In the genomic region with DNA sequence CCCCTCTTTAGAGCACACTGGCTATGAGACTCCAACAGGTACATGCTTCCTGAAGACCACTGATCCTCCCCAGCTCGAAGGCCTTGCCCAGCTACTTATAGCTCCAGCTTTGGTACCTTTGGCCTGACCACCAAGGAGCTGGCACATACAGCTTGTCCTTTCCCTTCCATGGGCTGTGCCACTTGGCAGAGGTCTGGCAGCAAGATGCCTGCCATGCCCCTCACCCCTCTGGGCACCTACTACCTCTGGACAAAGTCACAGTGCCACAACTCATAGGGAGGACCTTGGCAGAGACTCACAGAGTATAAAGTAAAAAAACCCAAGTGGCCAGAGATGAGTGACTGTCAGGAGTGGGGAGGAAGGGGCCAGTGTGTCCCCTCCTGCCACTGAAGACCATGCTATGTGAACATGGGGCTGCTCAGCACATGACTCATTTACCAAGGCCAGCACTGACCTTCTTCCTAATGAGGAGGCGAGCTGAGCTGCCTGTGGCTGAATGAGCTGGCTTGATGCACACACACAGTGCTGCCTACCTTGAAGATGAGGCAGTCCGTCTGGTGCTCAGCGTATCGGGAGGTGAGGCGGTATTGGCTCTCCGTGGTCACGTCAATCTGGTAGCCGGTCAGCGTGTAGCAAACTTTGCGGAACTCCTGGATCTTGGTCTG, we compare ENCODE assay signal across 21 mouse cellular contexts.
DNase-seq lines count a peak whose midpoint lies in the region; ATAC-seq and TF ChIP-seq lines count a peak whose summit lies in the region.
"Had no signal": no experiment of that assay in that cellular context is flagged by ENCODE, and none has a peak within 500 bp of the region (broad histone marks: within the 10 kb centered on the region; RNA-seq: fewer than 3 reads in every experiment).

No protein-coding gene starts in this region.

- WGBS in midbrain, embryonic 11.5 days, result 95% methylated on average over 11 of the region's 11 CpGs
- WGBS in midbrain, embryonic 16.5 days, result 96% methylated on average over 11 of the region's 11 CpGs

- no peak overlapping the region for H3K9ac ChIP-seq in midbrain, embryonic 11.5 days (ENCODE audit: low read length)
- H3K9ac ChIP-seq in midbrain, embryonic 16.5 days (ENCODE audit: low read depth, low read length), result no peak overlapping the region
- H3K9ac ChIP-seq: hindbrain, embryonic 14.5 days; intestine, embryonic 15.5 days had no signal

- DNase-seq in gastrocnemius, adult 2 months, result peak; percentile 38
- DNase-seq in gastrocnemius, postnatal 10 days, result no peak
- DNase-seq in midbrain, embryonic 11.5 days (ENCODE audit: low spot score, missing footprints), result peak; percentile 47
- peak; percentile 69 for DNase-seq in adrenal gland, postnatal 14 days
- no peak for DNase-seq in ovary, adult 18-20 months (ENCODE audit: low spot score)
- no peak for DNase-seq in layer of hippocampus, adult 9-11 months
- DNase-seq: cerebellum, adult 2 months; cerebellum, postnatal 10 days; heart, adult 2 months; kidney, adult 18-20 months had no signal

- no peak overlapping the region for H3K27ac ChIP-seq in gastrocnemius, adult 2 months
- no peak overlapping the region for H3K27ac ChIP-seq in midbrain, embryonic 11.5 days (ENCODE audit: low read depth, low read length)
- H3K27ac ChIP-seq in midbrain, embryonic 16.5 days (ENCODE audit: low read length), result no peak overlapping the region
- H3K27ac ChIP-seq: embryonic facial prominence, embryonic 10.5 days; heart, adult 2 months; hindbrain, embryonic 10.5 days; hindbrain, embryonic 14.5 days; intestine, embryonic 15.5 days had no signal

- intact Hi-C loops in gastrocnemius, adult 2 months (cut with DNase I), result no loop called here

- no peak overlapping the region for H3K4me2 ChIP-seq in midbrain, embryonic 11.5 days
- no peak overlapping the region for H3K4me2 ChIP-seq in midbrain, embryonic 16.5 days (ENCODE audit: low read length)
- H3K4me2 ChIP-seq: heart, embryonic 11.5 days; hindbrain, embryonic 14.5 days; intestine, embryonic 15.5 days had no signal

- no peaks in the 10 kb centered on the region for H3K36me3 ChIP-seq in midbrain, embryonic 11.5 days (ENCODE audit: control insufficient read depth, insufficient read depth, low read length)
- H3K36me3 ChIP-seq in midbrain, embryonic 16.5 days (ENCODE audit: control insufficient read depth, insufficient read depth, low read length), result no peaks in the 10 kb centered on the region
- H3K36me3 ChIP-seq: intestine, embryonic 15.5 days had no signal

- no peak overlapping the region for H3K4me3 ChIP-seq in gastrocnemius, adult 2 months
- no peak overlapping the region for H3K4me3 ChIP-seq in midbrain, embryonic 11.5 days (ENCODE audit: low read depth, low read length)
- H3K4me3 ChIP-seq in midbrain, embryonic 16.5 days (ENCODE audit: low read depth, low read length), result no peak overlapping the region
- H3K4me3 ChIP-seq: embryonic facial prominence, embryonic 10.5 days; heart, adult 2 months; hindbrain, embryonic 10.5 days; intestine, embryonic 15.5 days had no signal

- ATAC-seq in midbrain, embryonic 11.5 days (ENCODE audit: low FRiP score), result no peak
- ATAC-seq in midbrain, embryonic 16.5 days, result no peak
- ATAC-seq in erythroblast, adult 5-6 weeks (replicated peaks; ENCODE audit: low FRiP score, poor library complexity, severe bottlenecking), result no peak
- ATAC-seq: activated CD4-positive, CD25-positive, alpha-beta regulatory T cell, adult 4 months; forebrain, embryonic 16.5 days; intestine, embryonic 15.5 days had no signal

- no peaks in the 10 kb centered on the region for H3K27me3 ChIP-seq in midbrain, embryonic 11.5 days (ENCODE audit: control insufficient read depth, insufficient read depth, low read length)
- no peaks in the 10 kb centered on the region for H3K27me3 ChIP-seq in midbrain, embryonic 16.5 days (ENCODE audit: control insufficient read depth, insufficient read depth, low read depth, low read length)
- H3K27me3 ChIP-seq: CH12.LX; intestine, embryonic 15.5 days; Patski had no signal

- H3K9me3 ChIP-seq in midbrain, embryonic 11.5 days (ENCODE audit: control insufficient read depth, low read length), result no peaks in the 10 kb centered on the region
- H3K9me3 ChIP-seq in midbrain, embryonic 16.5 days (replicated peaks; ENCODE audit: control insufficient read depth, low read length, poor library complexity, severe bottlenecking), result no peaks in the 10 kb centered on the region
- H3K9me3 ChIP-seq: embryonic facial prominence, embryonic 10.5 days; hindbrain, embryonic 10.5 days; intestine, embryonic 15.5 days had no signal

- H3K4me1 ChIP-seq in midbrain, embryonic 11.5 days (ENCODE audit: control insufficient read depth, insufficient read depth, low read length), result no peaks in the 10 kb centered on the region
- H3K4me1 ChIP-seq in midbrain, embryonic 16.5 days (ENCODE audit: control insufficient read depth, insufficient read depth, low read length), result no peaks in the 10 kb centered on the region; the same call in 1 of the 2 replicates

- TF ChIP-seq CTCF in gastrocnemius, adult 2 months (IDR thresholded peaks at IDR 0.05), result no peak

Comparison
In these comparisons a context has a peak if more than half of its experiments do, and no peak if none do; other contexts are left out.
1. DNase-seq: peak in gastrocnemius, adult 2 months (single experiment), midbrain, embryonic 11.5 days (single experiment) and adrenal gland, postnatal 14 days (single experiment); none in gastrocnemius, postnatal 10 days (single experiment), ovary, adult 18-20 months (single experiment) and layer of hippocampus, adult 9-11 months (single experiment).